Mouse (Mus musculus) G1E-ER4 (cell line): ENCODE data around the gene Casp7. TPM values are rescaled to one million over a fixed set of nuclear protein-coding genes. Genes with fewer than 3 reads are reported as not detected.

Source experiments
- GATA1 ChIP-seq: IDR thresholded peaks from one replicate; pipeline ENCODE4 v1.8.0; 2012; ENCODE audit warnings: low read length, inconsistent platforms
- polyA plus RNA-seq: library from polyadenylated mRNA; stranded (reverse); fragments of >175 nt; gene quantifications from 2 replicates; pipeline ENCODE4 v1.2.3, GENCODE M21; 2012

Gene Casp7
- polyA plus RNA-seq, 1 experiment: 10.5 TPM

GRCm38 (mm10) chr19:56398528-56398795 is 1.5 kb downstream of the Casp7 start:
- TF ChIP-seq GATA1: no peak

DNA sequence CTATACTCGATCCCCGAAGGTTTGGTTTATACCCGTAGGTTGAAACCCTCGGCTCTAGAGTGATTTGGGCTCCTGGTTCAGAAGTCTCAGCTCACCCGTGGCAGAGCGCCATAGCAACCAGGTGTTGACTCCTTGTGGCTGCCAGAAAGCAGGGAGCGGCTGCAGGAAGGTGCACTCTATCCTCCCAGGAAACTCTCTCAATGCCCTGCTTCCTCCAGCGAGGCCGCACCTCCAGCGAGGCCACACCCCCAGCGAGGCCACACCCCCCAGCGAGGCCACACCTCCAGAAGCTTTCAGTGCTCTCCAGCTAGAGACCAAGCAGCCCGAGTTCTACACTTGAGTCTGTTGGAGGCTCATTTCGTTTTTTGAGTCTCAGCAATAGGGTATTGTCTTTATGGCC is 3.3 kb downstream of the Casp7 start:
- no peak for TF ChIP-seq GATA1

- TF ChIP-seq GATA1: no peak
These were observed 4.9 kb downstream of the Casp7 start for GRCm38 (mm10) chr19:56401864-56402263.

DNA sequence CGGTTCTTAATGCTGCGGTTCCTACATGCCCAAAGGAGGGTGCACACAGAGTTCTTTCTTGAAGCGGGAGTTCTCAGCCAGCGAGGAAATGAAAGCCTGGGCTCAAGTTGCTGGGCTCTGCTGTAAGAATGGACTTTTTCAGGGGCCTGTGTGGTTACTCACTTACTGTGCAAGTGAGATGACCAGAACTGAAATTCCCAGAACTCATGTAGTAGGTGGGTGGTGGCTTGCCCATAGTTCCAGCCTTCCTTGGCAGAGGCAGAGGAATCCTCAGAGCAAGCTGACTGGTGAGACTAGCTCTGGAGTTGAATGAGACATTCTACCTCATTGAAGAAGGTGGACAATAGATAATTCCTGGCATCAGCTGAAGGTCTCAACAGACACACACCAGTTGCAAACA is 8.9 kb downstream of the Casp7 start:
- TF ChIP-seq GATA1: no peak

GRCm38 (mm10) chr19:56406581-56406980 is 9.7 kb downstream of the Casp7 start:
- TF ChIP-seq GATA1: no peak

GRCm38 (mm10) chr19:56418404-56418803 is 21.5 kb downstream of the Casp7 start:
- TF ChIP-seq GATA1: no peak

DNA sequence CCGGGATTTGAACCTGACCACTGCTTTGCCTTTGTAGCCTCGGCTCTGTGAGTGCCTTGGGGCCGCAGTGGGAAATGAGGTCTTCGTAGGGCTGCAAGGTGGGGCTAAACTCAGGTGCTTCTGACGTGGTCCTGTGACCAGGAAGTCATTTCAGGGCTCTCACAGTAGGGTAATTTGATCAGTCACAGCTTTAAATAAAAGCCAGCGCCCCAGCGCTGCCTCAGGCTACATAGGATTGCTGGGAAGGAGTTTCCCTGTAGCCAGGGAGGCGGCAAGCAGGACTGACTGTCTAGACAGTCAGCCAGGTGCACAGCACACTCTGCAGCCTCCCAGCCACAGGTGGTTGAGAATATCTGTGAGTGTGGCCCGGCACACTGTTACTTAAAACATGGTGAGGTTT is 22.5 kb downstream of the Casp7 start:
- no peak for TF ChIP-seq GATA1

GRCm38 (mm10) chr19:56420345-56420744 is 23.4 kb downstream of the Casp7 start:
- TF ChIP-seq GATA1: no peak

DNA sequence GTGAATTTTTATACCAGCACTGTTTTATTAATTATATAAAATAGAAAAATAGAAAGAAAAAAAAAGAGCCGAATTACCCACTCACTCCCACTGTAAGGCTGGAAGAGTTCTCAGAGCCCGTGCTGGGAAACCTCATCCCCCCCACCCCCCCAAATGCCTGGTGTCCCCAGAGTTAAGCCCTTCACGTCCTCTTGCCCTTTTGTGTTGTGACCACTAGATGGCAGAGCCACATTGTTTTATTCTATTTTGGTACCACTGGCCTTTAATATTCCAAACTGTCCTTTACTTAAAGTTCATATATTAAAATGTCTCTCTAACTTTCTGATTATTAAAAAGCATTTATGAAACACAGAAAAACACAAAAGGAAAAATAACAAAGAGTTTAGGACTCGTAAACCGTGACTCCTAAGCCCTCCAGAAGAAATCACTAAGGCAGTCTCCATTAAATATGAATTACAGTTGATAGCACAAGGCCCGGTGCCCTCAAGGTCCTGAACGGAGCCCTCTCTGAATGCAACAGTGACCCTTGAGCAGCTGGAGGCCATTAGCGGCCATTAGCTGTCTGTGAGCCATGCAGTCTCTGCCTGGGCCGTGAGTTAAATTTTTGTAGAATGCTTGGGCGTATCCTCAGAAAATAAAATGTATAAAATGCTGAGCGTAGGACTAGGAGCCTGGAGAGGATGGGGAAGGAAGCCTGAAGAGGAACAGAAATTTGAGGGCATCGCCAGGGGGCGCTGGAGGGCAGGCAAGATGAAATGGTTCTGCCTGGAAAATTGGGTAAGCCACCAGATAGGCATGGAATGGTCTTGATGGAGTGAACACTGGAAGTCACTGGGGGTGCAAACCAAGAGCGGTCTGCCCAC is 25.8 kb downstream of the Casp7 start:
- TF ChIP-seq GATA1: no peak

- TF ChIP-seq GATA1: no peak
These were observed 26.4 kb downstream of the Casp7 start for GRCm38 (mm10) chr19:56423370-56423769.

- no peak for TF ChIP-seq GATA1
These were observed 27.9 kb downstream of the Casp7 start for GRCm38 (mm10) chr19:56424606-56425395.

DNA sequence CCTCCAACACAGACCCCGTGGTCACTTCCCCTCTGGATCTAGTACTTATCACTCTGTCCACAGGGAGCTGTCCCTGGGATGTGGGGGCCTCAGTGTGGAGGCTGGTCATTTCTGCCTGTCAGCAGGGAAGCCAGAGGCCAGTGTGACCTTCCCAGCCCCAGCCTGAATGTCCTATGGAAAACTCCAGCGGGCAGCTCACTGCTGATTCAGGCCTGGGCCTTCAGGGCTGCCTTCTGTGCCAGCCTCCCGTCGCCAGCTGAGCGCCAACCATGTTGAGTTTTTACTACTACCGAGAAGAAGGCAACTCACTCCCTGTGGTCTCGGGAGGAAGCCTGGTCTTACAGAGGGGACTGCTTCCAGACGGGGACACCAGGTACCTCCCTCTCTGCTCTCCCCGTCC is 28.6 kb downstream of the Casp7 start:
- no peak for TF ChIP-seq GATA1

DNA sequence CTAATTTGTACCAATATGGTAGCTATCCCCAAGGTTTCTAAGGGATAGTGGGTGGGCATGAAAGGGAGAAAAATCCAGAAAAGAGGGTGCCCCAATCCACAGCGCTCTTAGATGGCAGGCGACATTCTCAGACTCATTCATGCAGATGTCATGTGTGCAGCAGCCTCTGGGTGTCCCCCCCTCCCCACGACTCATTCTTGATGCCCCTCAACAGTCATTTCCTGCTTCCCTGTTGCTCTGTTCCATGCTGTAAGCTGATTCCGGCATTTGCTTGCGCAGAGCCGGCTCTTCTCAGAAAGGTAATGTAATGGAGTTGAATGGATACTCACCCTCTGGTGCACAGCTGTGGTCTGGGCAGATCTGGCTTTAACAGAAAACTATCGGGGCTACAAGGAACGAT is 33.4 kb downstream of the Casp7 start:
- no peak for TF ChIP-seq GATA1

DNA sequence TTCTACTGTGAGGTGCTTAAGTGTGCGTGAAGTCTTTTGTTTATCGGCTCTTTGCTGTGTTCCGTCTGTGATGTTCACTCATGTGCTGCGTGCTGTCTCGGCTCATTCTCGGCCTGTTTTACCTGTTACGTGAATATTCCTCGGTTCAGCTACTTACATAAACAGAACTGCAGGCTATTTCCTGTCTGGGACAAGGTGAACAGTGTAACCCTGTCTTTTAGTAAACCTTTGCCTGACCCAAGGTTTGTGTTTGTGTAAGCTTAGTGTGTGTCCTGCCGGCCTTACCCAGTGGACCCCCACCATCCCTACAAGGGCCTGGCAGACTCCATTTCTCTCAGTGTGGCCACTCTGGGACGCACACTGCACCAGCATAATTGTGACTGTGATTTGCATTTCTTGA is 35.8 kb downstream of the Casp7 start:
- no peak for TF ChIP-seq GATA1

DNA sequence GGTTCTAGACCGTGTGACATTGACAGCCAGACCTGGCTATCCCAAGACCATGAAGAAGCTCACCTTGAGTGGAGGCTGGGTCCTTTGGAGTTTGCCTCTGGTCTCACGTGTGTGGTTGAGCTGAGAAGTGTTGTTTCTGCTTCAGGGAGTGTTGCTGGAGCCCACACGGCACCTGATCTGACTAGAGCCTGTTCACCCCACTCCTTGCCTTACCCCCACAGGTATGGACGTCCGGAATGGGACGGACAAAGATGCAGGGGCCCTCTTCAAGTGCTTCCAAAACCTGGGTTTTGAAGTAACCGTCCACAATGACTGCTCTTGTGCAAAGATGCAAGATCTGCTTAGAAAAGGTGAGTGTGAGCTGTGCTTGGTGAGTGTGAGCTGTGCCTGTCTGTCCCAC is 36.7 kb downstream of the Casp7 start:
- TF ChIP-seq GATA1: no peak

- TF ChIP-seq GATA1: no peak
These were observed 39.5 kb downstream of the Casp7 start for GRCm38 (mm10) chr19:56436380-56436779.
